Mouse (Mus musculus) embryonic facial prominence, embryonic 14.5 days (tissue): Measurements from ENCODE around the gene Gm10198. TPM values are rescaled to one million over a fixed set of nuclear protein-coding genes. Genes with fewer than 3 reads are reported as not detected.

Experiments
- ATAC-seq: fragments of 200-750 bp; cut with Nextera tagmentation; 2 replicates; pipeline ENCODE4 v1.8.0; 2017; ENCODE audit warnings: low read depth, moderate number of reproducible peaks, moderate TSS enrichment
- DNase-seq: peaks from one replicate; pipeline ENCODE4 v3.0.0-alpha.2; 2015; ENCODE audit warnings: low spot score
- H3K27ac ChIP-seq: fragments of 300-500 bp; sonication (generic); replicated peaks from 2 replicates; pipeline ENCODE4 v1.5.1; 2014; ENCODE audit warnings: low read depth, mild to moderate bottlenecking, low read length, moderate library complexity
- H3K27me3 ChIP-seq: fragments of 300-500 bp; sonication (generic); replicated peaks from 2 replicates; pipeline ENCODE4 v1.6.1; 2014; ENCODE audit warnings: low read length; ENCODE audit not compliant: control insufficient read depth, insufficient read depth
- H3K36me3 ChIP-seq: fragments of 300-500 bp; sonication (generic); 2 replicates; pipeline ENCODE4 v1.6.1; 2014; ENCODE audit warnings: low read length, mixed read lengths; ENCODE audit not compliant: control insufficient read depth, insufficient read depth
- H3K4me1 ChIP-seq: fragments of 300-500 bp; sonication (generic); 2 replicates; pipeline ENCODE4 v1.6.1; 2014; ENCODE audit warnings: antibody characterized with exemption, low read length; ENCODE audit not compliant: control insufficient read depth, insufficient read depth
- H3K4me2 ChIP-seq: fragments of 300-500 bp; sonication (generic); 2 replicates; pipeline ENCODE4 v1.6.1; 2014; ENCODE audit warnings: low read depth, mild to moderate bottlenecking, low read length, moderate library complexity, mixed read lengths
- H3K4me3 ChIP-seq: fragments of 300-500 bp; sonication (generic); 2 replicates; pipeline ENCODE4 v1.5.1; 2014; ENCODE audit warnings: low read depth, mild to moderate bottlenecking, low read length
- H3K9ac ChIP-seq: fragments of 300-500 bp; sonication (generic); 2 replicates; pipeline ENCODE4 v1.6.1; 2014; ENCODE audit warnings: low read depth, mild to moderate bottlenecking, low read length, moderate library complexity, mixed read lengths
- H3K9me3 ChIP-seq: fragments of 300-500 bp; sonication (generic); 2 replicates; pipeline ENCODE4 v1.6.1; 2016; ENCODE audit warnings: low read length; ENCODE audit not compliant: control insufficient read depth
- WGBS: fragments of 180-500 bp; shearing (Covaris S2); extraction: QIAGEN DNeasy Blood & Tissue Kit; methylation state at CpG from one replicate; pipeline ENCODE4 v1.1.7; 2014; 5-methylcytosine and 5-hydroxymethylcytosine counted together
- polyA plus RNA-seq: library from polyadenylated mRNA; unstranded; fragments of >200 nt; fragmentation: Nextera tagmentation; extraction: Ambion mirVana; gene quantifications from 2 replicates; pipeline ENCODE4 v1.2.1, GENCODE M21; 2014

Gm10198 gene
- polyA plus RNA-seq: not detected in 2 replicates

GRCm38 (mm10) chr13:111592485-111592884, at the start of gene Gm10198:
Gene Gm10198, plus strand, starts transcription at chr13:111592785.
- H3K4me1 ChIP-seq: no peaks in the 10 kb centered on the region
- no peaks in the 10 kb centered on the region for H3K36me3 ChIP-seq
- no peak within 1 kb of the TSS for H3K4me3 ChIP-seq
- no peaks in the 10 kb centered on the region for H3K9me3 ChIP-seq
- ATAC-seq (no peak), DNase-seq (no peak)
- H3K4me2 ChIP-seq: no peak within 1 kb of the TSS
- no peak within 1 kb of the TSS for H3K27ac ChIP-seq
- H3K27me3 ChIP-seq: no peaks in the 10 kb centered on the region
- no peak within 1 kb of the TSS for H3K9ac ChIP-seq

GRCm38 (mm10) chr13:111545286-111545685, 47.3 kb upstream of the Gm10198 start:
- H3K9ac ChIP-seq: no peak overlapping the region
- no peak overlapping the region for H3K4me2 ChIP-seq
- no peaks in the 10 kb centered on the region for H3K27me3 ChIP-seq
- no peaks in the 10 kb centered on the region for H3K9me3 ChIP-seq
- H3K36me3 ChIP-seq: no peaks in the 10 kb centered on the region
- no peak for ATAC-seq
- no peak for DNase-seq
- no peak overlapping the region for H3K27ac ChIP-seq
- WGBS: 77% methylated on average over 5 of the region's 5 CpGs
- no peaks in the 10 kb centered on the region for H3K4me1 ChIP-seq
- H3K4me3 ChIP-seq: no peak overlapping the region

GRCm38 (mm10) chr13:111552769-111553168, 39.8 kb upstream of the Gm10198 start:
- DNase-seq: no peak
- Histone ChIP-seq H3K9me3 (no peaks in the 10 kb centered on the region), H3K4me1 (no peaks in the 10 kb centered on the region)

GRCm38 (mm10) chr13:111553182-111553581, 39.4 kb upstream of the Gm10198 start:
- Histone ChIP-seq H3K4me1 (no peaks in the 10 kb centered on the region), H3K36me3 (no peaks in the 10 kb centered on the region), H3K27ac (no peak overlapping the region), H3K4me3 (no peak overlapping the region), H3K9me3 (no peaks in the 10 kb centered on the region), H3K4me2 (no peak overlapping the region), H3K9ac (no peak overlapping the region), H3K27me3 (no peaks in the 10 kb centered on the region)
- no peak for DNase-seq
- 95% methylated on average over 7 of the region's 7 CpGs for WGBS
- no peak for ATAC-seq

More at GRCm38 (mm10) chr13:111552769-111553168, 39.8 kb upstream of the Gm10198 start:
- H3K27me3 ChIP-seq: no peaks in the 10 kb centered on the region
- H3K4me2 ChIP-seq: no peak overlapping the region
- no peak overlapping the region for H3K4me3 ChIP-seq
- H3K36me3 ChIP-seq: no peaks in the 10 kb centered on the region
- H3K27ac ChIP-seq: no peak overlapping the region
- 87% methylated on average over 7 of the region's 7 CpGs for WGBS
- no peak overlapping the region for H3K9ac ChIP-seq
- ATAC-seq: no peak

DNA sequence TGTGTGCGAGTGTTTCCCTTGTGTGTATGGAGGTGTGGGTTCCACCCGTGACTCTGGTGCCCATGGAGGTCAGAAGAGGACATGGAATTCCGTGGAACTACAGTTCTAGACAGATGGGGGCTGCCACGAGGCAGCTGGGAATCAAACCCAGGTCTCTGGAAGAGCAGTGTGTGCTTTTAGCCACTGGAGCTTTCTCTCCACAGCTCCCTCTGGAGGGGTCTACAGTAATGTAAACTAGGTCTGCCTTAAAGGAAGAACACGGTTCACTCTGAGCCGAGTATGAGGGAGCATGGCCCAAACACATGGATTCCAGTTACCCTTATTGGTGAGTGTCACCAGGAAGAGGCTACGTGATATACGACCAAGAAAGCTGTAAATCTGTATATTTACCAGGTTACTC, 38.6 kb upstream of the Gm10198 start:
- no peak overlapping the region for H3K27ac ChIP-seq
- DNase-seq: no peak
- ATAC-seq: no peak
- H3K36me3 ChIP-seq: no peaks in the 10 kb centered on the region
- no peaks in the 10 kb centered on the region for H3K9me3 ChIP-seq
- H3K4me1 ChIP-seq: no peaks in the 10 kb centered on the region
- no peak overlapping the region for H3K9ac ChIP-seq
- 72% methylated on average over 8 of the region's 8 CpGs for WGBS
- H3K4me3 ChIP-seq: no peak overlapping the region
- H3K4me2 ChIP-seq: no peak overlapping the region
- no peaks in the 10 kb centered on the region for H3K27me3 ChIP-seq

- Histone ChIP-seq H3K27me3 (no peaks in the 10 kb centered on the region), H3K27ac (no peak overlapping the region), H3K4me3 (no peak overlapping the region), H3K9me3 (0 out of 2 replicates have a peak, but pooled peaks cover 3% of the 10 kb centered on the region), H3K36me3 (no peaks in the 10 kb centered on the region), H3K4me2 (no peak overlapping the region), H3K4me1 (no peaks in the 10 kb centered on the region), H3K9ac (no peak overlapping the region)
- DNase-seq: peak; percentile 11
- ATAC-seq: no peak
- 19% methylated on average over 8 of the region's 8 CpGs for WGBS
These were observed 37.3 kb upstream of the Gm10198 start for GRCm38 (mm10) chr13:111555333-111555732.

DNA sequence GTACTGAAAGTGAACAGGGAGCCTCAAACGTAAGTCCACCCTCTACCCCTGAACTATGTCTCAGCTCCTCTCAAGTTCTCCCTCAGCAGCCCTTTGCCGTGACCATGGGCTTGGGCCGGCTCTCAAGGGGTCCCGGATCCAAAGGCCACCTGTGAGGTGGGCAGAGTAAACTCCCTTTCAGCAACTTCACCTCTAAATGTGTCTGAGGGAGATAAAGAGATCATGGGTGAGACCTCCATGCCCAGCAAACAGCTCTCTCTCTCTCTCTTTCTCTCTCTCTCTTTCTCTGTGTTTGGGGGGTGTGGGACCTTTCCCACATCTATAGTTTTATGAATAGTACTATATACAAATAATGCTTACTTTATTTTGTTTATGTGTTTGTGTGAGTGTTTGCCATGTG, 36.2 kb upstream of the Gm10198 start:
- no peak for DNase-seq
- Histone ChIP-seq H3K4me2 (no peak overlapping the region), H3K36me3 (no peaks in the 10 kb centered on the region), H3K27ac (no peak overlapping the region), H3K4me3 (no peak overlapping the region), H3K9me3 (0 out of 2 replicates have a peak, but pooled peaks cover 13% of the 10 kb centered on the region), H3K27me3 (no peaks in the 10 kb centered on the region), H3K4me1 (no peaks in the 10 kb centered on the region), H3K9ac (no peak overlapping the region)
- WGBS: 77% methylated on average over 4 of the region's 4 CpGs
- no peak for ATAC-seq

- ATAC-seq: no peak
- Histone ChIP-seq H3K9me3 (0 out of 2 replicates have a peak, but pooled peaks cover 14% of the 10 kb centered on the region), H3K9ac (no peak overlapping the region), H3K27ac (no peak overlapping the region), H3K4me2 (no peak overlapping the region), H3K27me3 (no peaks in the 10 kb centered on the region), H3K4me3 (no peak overlapping the region), H3K4me1 (no peaks in the 10 kb centered on the region), H3K36me3 (no peaks in the 10 kb centered on the region)
- DNase-seq: no peak
- WGBS: 86% methylated on average over 3 of the region's 3 CpGs
These were observed 32.4 kb upstream of the Gm10198 start for GRCm38 (mm10) chr13:111560152-111560551.

- H3K27me3 ChIP-seq: no peaks in the 10 kb centered on the region
- 77% methylated on average over 5 of the region's 5 CpGs for WGBS
These were observed 30.0 kb upstream of the Gm10198 start for GRCm38 (mm10) chr13:111562595-111562994.

More at GRCm38 (mm10) chr13:111562595-111562994, 30.0 kb upstream of the Gm10198 start:
- no peak for DNase-seq
- no peak overlapping the region for H3K9ac ChIP-seq
- 0 out of 2 replicates have a peak, but pooled peaks cover 14% of the 10 kb centered on the region for H3K9me3 ChIP-seq
- ATAC-seq: no peak
- no peaks in the 10 kb centered on the region for H3K36me3 ChIP-seq
- H3K4me1 ChIP-seq: no peaks in the 10 kb centered on the region
- H3K4me2 ChIP-seq: no peak overlapping the region
- H3K27ac ChIP-seq: no peak overlapping the region
- H3K4me3 ChIP-seq: no peak overlapping the region
